Mouse (Mus musculus) stomach, postnatal 0 days (tissue): ENCODE data around the gene Tmem109. TPM values are rescaled to one million over a fixed set of nuclear protein-coding genes. Genes with fewer than 3 reads are reported as not detected.

Source experiments
- ATAC-seq: fragments of 200-750 bp; cut with Nextera tagmentation; 2 replicates; pipeline ENCODE4 v1.8.0; 2017; ENCODE audit not compliant: low FRiP score, low TSS enrichment
- DNase-seq: peaks from one replicate; pipeline ENCODE4 v3.0.0-alpha.2; 2016; ENCODE audit warnings: low spot score
- H3K27ac ChIP-seq: fragments of 300-500 bp; sonication (generic); replicated peaks from 2 replicates; pipeline ENCODE4 v1.5.1; 2014; ENCODE audit warnings: mild to moderate bottlenecking, control low read depth
- H3K27me3 ChIP-seq: fragments of 300-500 bp; sonication (generic); 2 replicates; pipeline ENCODE4 v1.6.1; 2014; ENCODE audit warnings: low read length; ENCODE audit not compliant: control insufficient read depth, insufficient read depth
- H3K36me3 ChIP-seq: fragments of 300-500 bp; sonication (generic); 2 replicates; pipeline ENCODE4 v1.6.1; 2014; ENCODE audit warnings: low read length, mixed read lengths; ENCODE audit not compliant: control insufficient read depth, insufficient read depth
- H3K4me1 ChIP-seq: fragments of 300-500 bp; sonication (generic); replicated peaks from 2 replicates; pipeline ENCODE4 v1.6.1; 2014; ENCODE audit warnings: antibody characterized with exemption; ENCODE audit not compliant: control insufficient read depth, insufficient read depth
- H3K4me2 ChIP-seq: fragments of 300-500 bp; sonication (generic); replicated peaks from 2 replicates; pipeline ENCODE4 v1.6.1; 2014; ENCODE audit warnings: low read depth, mild to moderate bottlenecking, control low read depth, moderate library complexity
- H3K4me3 ChIP-seq: fragments of 300-500 bp; sonication (generic); 2 replicates; pipeline ENCODE4 v1.5.1; 2014; ENCODE audit warnings: low read depth, low read length, control low read depth
- H3K9ac ChIP-seq: fragments of 300-500 bp; sonication (generic); 2 replicates; pipeline ENCODE4 v1.6.1; 2014; ENCODE audit warnings: mild to moderate bottlenecking, low read length, control low read depth, mixed read lengths
- H3K9me3 ChIP-seq: fragments of 300-500 bp; sonication (generic); 2 replicates; pipeline ENCODE4 v1.6.1; 2016; ENCODE audit warnings: low read length; ENCODE audit not compliant: control insufficient read depth
- CTCF ChIP-seq: IDR thresholded peaks from 2 replicates; pipeline ENCODE4 v1.5.1; 2016; ENCODE audit warnings: antibody characterized with exemption, low read depth, mild to moderate bottlenecking, moderate library complexity
- EP300 ChIP-seq: optimal IDR thresholded peaks from 2 replicates; pipeline ENCODE3; 2016; ENCODE audit warnings: antibody characterized with exemption
- WGBS: fragments of 180-500 bp; shearing (Covaris S2); extraction: QIAGEN DNeasy Blood & Tissue Kit; methylation state at CpG from one replicate; pipeline ENCODE4 v1.1.7; 2014; 5-methylcytosine and 5-hydroxymethylcytosine counted together
- polyA plus RNA-seq: library from polyadenylated mRNA; unstranded; fragments of >200 nt; fragmentation: Nextera tagmentation; extraction: Ambion mirVana; gene quantifications from 2 replicates; pipeline ENCODE4 v1.2.1, GENCODE M21; 2015

Tmem109 gene
- polyA plus RNA-seq, 1 experiment from 2014 or later: 176 TPM

DNA sequence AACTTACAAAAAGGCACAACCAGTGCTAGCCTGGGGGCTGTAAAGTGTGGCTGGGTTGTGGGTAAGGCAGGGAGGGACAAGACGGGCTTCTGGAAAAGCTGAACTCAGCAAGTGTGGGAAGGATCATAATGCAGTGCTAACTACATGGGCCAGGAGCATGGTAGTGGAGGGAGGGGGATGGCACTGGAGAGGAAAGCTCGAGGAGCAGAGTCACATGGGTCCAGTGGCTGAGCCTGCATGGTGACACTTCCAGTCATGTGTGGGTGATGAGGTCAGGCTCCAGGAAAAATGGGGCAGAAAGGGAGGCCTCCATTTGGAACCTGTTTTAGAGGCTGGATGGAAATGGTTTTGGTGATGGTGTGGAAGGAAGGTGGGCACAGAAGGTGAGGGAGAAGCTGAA is 25.3 kb downstream of the Tmem109 start:
- Histone ChIP-seq H3K4me3 (no peak overlapping the region), H3K4me1 (no peaks in the 10 kb centered on the region), H3K9me3 (no peaks in the 10 kb centered on the region), H3K27me3 (no peaks in the 10 kb centered on the region), H3K4me2 (no peak overlapping the region), H3K27ac (no peak overlapping the region), H3K36me3 (peaks cover 2% of the 10 kb centered on the region; the same call in 1 of the 2 replicates), H3K9ac (no peak overlapping the region)
- WGBS: 33% methylated on average over 2 of the region's 2 CpGs
- TF ChIP-seq CTCF (no peak), EP300 (no peak)
- ATAC-seq: no peak
- DNase-seq: no peak

DNA sequence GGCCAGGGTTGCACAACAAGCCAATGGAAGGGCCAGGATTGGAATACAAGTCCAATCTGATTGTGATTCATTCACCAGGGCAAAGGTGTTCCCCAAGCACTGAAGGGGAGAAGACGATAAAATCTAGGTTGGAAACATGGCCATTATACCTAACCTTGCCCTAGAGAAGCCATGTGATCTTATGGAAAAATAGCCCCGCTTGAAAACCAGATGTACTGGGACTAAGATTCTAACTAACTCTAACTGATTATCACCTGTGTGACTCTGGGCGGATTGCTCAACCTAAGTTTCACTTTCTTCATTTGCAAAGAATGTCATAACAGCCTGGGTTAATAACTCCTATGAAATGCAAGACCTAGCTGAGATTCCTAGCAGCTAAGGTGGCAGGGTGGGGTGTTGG is 26.4 kb downstream of the Tmem109 start:
- H3K9me3 ChIP-seq: no peaks in the 10 kb centered on the region
- DNase-seq (no peak), ATAC-seq (no peak)
- H3K4me1 ChIP-seq: no peaks in the 10 kb centered on the region
- H3K27ac ChIP-seq: no peak overlapping the region
- peaks cover 2% of the 10 kb centered on the region; the same call in 1 of the 2 replicates for H3K36me3 ChIP-seq
- WGBS: 76% methylated on average over 3 of the region's 3 CpGs
- no peak overlapping the region for H3K9ac ChIP-seq
- no peak for TF ChIP-seq EP300
- no peaks in the 10 kb centered on the region for H3K27me3 ChIP-seq
- no peak overlapping the region for H3K4me3 ChIP-seq
- H3K4me2 ChIP-seq: no peak overlapping the region

DNA sequence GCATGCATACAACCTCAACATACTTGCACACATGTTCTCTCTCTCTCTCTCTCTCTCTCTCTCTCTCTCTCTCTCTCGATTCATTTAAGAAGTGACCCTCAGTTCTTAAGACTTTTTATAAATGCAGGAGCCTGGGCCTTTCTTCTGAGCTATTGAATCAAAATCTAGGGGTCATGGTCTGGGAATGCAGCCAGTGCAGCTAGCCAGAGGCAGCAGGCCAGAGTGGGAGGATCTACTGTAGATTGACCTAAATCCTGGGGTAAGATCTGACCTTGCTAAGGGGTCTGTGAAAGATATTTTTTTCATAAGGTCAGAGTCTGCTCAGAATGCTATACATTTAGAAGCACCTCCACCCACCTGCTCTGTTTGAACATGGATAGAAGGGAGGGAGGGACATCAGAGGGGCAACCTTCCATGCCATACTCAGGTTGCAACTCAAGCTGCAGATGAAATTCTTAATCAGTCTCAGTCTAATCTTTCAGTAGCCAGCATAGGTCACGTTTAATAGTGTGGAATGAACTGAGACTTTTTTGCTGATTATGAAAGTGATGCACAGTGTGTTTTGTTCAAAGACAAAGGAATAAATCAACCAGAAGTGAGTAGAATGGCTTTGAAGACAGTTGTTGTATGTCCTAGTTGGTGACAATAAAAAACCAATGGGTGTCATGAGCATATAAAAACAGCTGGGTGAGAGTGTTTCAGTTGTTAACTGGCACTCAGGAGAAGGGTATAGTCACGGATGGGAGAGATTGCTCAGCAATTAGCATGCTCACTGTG is 34.3 kb downstream of the Tmem109 start:
- no peak for ATAC-seq
- H3K9ac ChIP-seq: no peak overlapping the region
- 40% methylated on average over 3 of the region's 3 CpGs for WGBS
- H3K36me3 ChIP-seq: no peaks in the 10 kb centered on the region
- no peaks in the 10 kb centered on the region for H3K27me3 ChIP-seq
- H3K4me2 ChIP-seq: no peak overlapping the region
- no peak overlapping the region for H3K27ac ChIP-seq
- H3K4me3 ChIP-seq: no peak overlapping the region
- TF ChIP-seq EP300 (no peak), CTCF (no peak)
- H3K9me3 ChIP-seq: no peaks in the 10 kb centered on the region
- no peaks in the 10 kb centered on the region; the same call in 1 of the 2 replicates for H3K4me1 ChIP-seq
- no peak for DNase-seq

DNA sequence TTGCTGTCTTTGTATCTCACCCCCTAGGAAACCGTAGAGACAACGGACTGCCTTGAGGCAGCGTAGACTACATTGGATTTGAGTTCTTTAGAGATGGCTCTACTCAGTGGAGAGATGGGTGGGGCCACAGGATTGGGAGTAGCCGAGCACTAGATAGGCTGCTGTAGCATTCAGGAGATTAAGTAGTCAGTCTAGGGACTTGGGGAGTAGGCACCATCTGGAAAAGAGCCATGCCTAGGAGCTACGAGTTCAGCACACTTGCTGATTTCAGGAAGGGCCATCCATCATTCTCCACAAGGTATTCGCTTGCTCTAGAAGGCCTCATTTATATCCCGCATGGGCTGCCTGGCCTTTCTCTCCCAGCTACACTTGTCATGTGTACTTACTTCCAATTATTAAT is 35.7 kb downstream of the Tmem109 start:
- Histone ChIP-seq H3K9ac (no peak overlapping the region), H3K9me3 (no peaks in the 10 kb centered on the region), H3K27me3 (no peaks in the 10 kb centered on the region), H3K4me2 (no peak overlapping the region), H3K27ac (no peak overlapping the region; the same call in 1 of the 2 replicates), H3K36me3 (no peaks in the 10 kb centered on the region), H3K4me1 (no peaks in the 10 kb centered on the region; the same call in 1 of the 2 replicates), H3K4me3 (no peak overlapping the region)
- 53% methylated on average over 7 of the region's 7 CpGs for WGBS
- DNase-seq (no peak), ATAC-seq (no peak)
- TF ChIP-seq EP300 (no peak), CTCF (no peak)

DNA sequence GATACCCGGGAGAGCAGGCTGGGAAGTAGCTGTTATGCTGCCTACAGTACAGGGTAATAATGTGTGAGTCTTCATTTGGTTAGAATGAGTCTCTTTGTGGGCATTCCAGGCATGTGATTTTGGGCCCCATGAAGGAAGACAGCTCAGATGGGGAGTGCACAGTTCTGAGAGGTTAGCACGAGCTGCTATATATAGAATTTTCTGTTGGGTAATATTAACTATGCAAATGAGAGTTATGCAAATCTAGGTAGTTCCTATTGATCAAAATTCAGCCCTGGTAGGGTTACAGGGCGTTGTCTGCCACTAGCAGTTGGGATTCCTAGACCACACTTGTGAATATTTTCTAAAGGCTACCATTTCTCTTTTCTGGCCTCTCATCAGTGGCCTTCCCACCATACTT is 36.3 kb downstream of the Tmem109 start:
- no peak overlapping the region for H3K4me3 ChIP-seq
- no peak for DNase-seq
- ATAC-seq: no peak
- WGBS: 82% methylated on average over 3 of the region's 3 CpGs
- no peaks in the 10 kb centered on the region; the same call in 1 of the 2 replicates for H3K4me1 ChIP-seq
- no peak overlapping the region for H3K4me2 ChIP-seq
- H3K27me3 ChIP-seq: no peaks in the 10 kb centered on the region
- H3K9me3 ChIP-seq: no peaks in the 10 kb centered on the region
- H3K27ac ChIP-seq: no peak overlapping the region
- no peak overlapping the region for H3K9ac ChIP-seq
- H3K36me3 ChIP-seq: no peaks in the 10 kb centered on the region
- TF ChIP-seq CTCF (no peak), EP300 (no peak)

DNA sequence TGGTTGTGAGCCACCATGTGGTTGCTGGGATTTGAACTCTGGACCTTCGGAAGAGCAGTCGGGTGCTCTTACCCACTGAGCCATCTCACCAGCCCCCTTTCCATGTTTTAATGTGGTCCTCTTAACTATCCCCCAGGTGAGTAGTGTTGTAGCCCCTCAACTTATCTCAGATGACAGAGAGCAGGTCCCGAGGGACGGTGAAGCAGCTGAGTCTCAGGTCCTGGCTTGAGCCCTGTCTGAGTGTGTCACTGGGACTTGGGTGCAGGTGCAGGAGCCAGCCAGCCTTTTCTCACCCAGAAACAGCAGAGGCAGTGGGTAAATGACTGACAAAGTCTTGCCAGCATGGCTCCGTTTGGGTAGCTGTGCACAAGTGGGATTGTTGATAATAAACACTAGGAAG is 37.6 kb downstream of the Tmem109 start:
- Histone ChIP-seq H3K27ac (no peak overlapping the region), H3K9ac (no peak overlapping the region), H3K4me2 (no peak overlapping the region), H3K27me3 (no peaks in the 10 kb centered on the region), H3K4me3 (no peak overlapping the region), H3K9me3 (no peaks in the 10 kb centered on the region), H3K4me1 (no peaks in the 10 kb centered on the region; the same call in 1 of the 2 replicates), H3K36me3 (no peaks in the 10 kb centered on the region)
- ATAC-seq (no peak), DNase-seq (no peak)
- no peak for TF ChIP-seq CTCF
- TF ChIP-seq EP300: no peak
- 86% methylated on average over 4 of the region's 5 CpGs for WGBS
